In the genomic region with DNA sequence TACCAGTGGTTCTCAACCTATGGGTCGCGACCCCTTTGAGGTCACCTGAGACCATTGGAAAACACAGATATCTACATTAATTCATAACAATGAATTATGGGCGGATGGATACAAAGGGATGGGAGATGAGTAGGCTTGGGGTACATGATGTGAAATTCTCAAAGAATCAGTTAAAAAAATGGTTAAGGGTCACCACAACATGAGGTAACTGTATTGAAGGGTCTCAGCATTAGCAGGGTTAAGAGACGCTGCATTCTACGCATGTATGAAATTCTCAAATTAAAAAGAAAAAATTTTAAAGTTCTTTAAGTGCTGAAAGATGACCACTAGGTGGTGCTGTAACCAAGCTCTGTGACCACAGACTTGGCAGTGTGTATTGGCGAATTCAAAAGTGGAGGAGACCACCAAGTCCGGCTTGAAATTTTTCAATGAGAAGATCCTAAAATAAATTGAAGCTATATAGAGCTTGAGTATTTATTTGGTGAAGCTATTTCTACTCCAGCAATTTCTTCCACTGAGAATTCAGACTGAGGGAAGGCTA, we compare ENCODE assay signal across 8 mouse cellular contexts. TPM values are rescaled to one million over a fixed set of nuclear protein-coding genes. Genes with fewer than 3 reads are reported as not detected.
DNase-seq lines count a peak whose midpoint lies in the region; ATAC-seq and TF ChIP-seq lines count a peak whose summit lies in the region.

No protein-coding gene starts in this region.

- H3K36me3 ChIP-seq in heart, postnatal 0 days (replicated peaks; ENCODE audit: control insufficient read depth, insufficient read depth, low read length) = no peaks in the 10 kb centered on the region

- intact Hi-C loops in left cerebral cortex, adult 2 months (cut with DNase I) = loop anchor here (5.0 kb wide), 1 partner anchor 407 kb away; no protein-coding TSS in a partner anchor

- ATAC-seq in heart, postnatal 0 days (ENCODE audit: insufficient read depth, low read depth) = no peak

- H3K4me2 ChIP-seq in heart, postnatal 0 days (ENCODE audit: low read depth, low read length) = no peak overlapping the region

- no peaks in the 10 kb centered on the region for H3K27me3 ChIP-seq in heart, postnatal 0 days (ENCODE audit: control insufficient read depth, insufficient read depth, low read length)

- H3K9me3 ChIP-seq in heart, postnatal 0 days (replicated peaks; ENCODE audit: control insufficient read depth, low read length) = no peaks in the 10 kb centered on the region

- DNase-seq in cerebellum, adult 8-10 months = peak; percentile 47
- no peak for DNase-seq in cerebellum, adult 9-11 months
- peak; percentile 25 to 28 for DNase-seq in left cerebral cortex, adult 2 months (ENCODE audit: extremely low spot score in 1 of 2, low spot score in 2 of 2)
- DNase-seq in left cerebral cortex, adult 8-10 months (ENCODE audit: low spot score in 2 of 2) = no peak
- DNase-seq in brain, adult 2 months (ENCODE audit: low read depth, low spot score) = peak; percentile 77
- peak; percentile 60 for DNase-seq in heart, postnatal 0 days (ENCODE audit: low spot score)
- peak; percentile 69 for DNase-seq in lung, postnatal 14 days
- peak; percentile 57 for DNase-seq in thymus, postnatal 14 days

- H3K27ac ChIP-seq in left cerebral cortex, adult 2 months = no peak overlapping the region
- no peak overlapping the region for H3K27ac ChIP-seq in heart, postnatal 0 days (ENCODE audit: low read depth)

- TF ChIP-seq EP300 in heart, postnatal 0 days (IDR thresholded peaks at IDR 0.05; ENCODE audit: low read depth) = no peak

- WGBS in heart, postnatal 0 days = 25% methylated on average over 7 of the region's 7 CpGs

- H3K9ac ChIP-seq in heart, postnatal 0 days (replicated peaks; ENCODE audit: low read depth, low read length) = no peak overlapping the region

- H3K4me3 ChIP-seq in left cerebral cortex, adult 2 months = no peak overlapping the region
- H3K4me3 ChIP-seq in heart, postnatal 0 days (ENCODE audit: low read depth, low read length) = no peak overlapping the region

- no peaks in the 10 kb centered on the region for H3K4me1 ChIP-seq in heart, postnatal 0 days (ENCODE audit: control insufficient read depth, insufficient read depth)

- peak; percentile 87 for TF ChIP-seq CTCF in left cerebral cortex, adult 2 months (IDR thresholded peaks at IDR 0.05)
- peak; percentile 68 for TF ChIP-seq CTCF in heart, postnatal 0 days (IDR thresholded peaks at IDR 0.05; ENCODE audit: low read depth)

RNA-seq across cellular contexts. Expression of a gene that starts 20.2 kb away (rescaled TPM):
- total RNA-seq in left cerebral cortex, adult 2 months (2021) = 10 to 100 TPM; 40.3 to 43.4 TPM
- 10 to 100 TPM; 41.2 to 47.4 (median 44.8) TPM for total RNA-seq in left cerebral cortex, adult 8-10 months (2022)
- 19.9 and 24.2 TPM in 2 replicates for total RNA-seq in heart, postnatal 0 days (2014; rRNA removed; ENCODE audit: low replicate concordance)
- 18.2 and 20.8 TPM in 2 replicates for polyA plus RNA-seq in heart, postnatal 0 days (2015; fragmentation: Nextera tagmentation; extraction: Ambion mirVana)

Comparison
In these comparisons a context has a peak if more than half of its experiments do, and no peak if none do; other contexts are left out.
1. DNase-seq: peak in cerebellum, adult 8-10 months (single experiment), left cerebral cortex, adult 2 months (2 of 2), brain, adult 2 months (single experiment), heart, postnatal 0 days (single experiment), lung, postnatal 14 days (single experiment) and thymus, postnatal 14 days (single experiment); none in cerebellum, adult 9-11 months (single experiment) and left cerebral cortex, adult 8-10 months (0 of 2).